Mouse (Mus musculus) bone marrow, adult 2 months (tissue): ENCODE data around the gene Uhrf1bp1l. TPM values are rescaled to one million over a fixed set of nuclear protein-coding genes. Genes with fewer than 3 reads are reported as not detected.

ENCODE experiments used
- H3K27ac ChIP-seq: fragments of 200-500 bp; 2 replicates; pipeline ENCODE4 v1.5.1; 2012; ENCODE audit warnings: low read depth, mild to moderate bottlenecking, control low read depth, inconsistent platforms, low read length; ENCODE audit not compliant: control insufficient read depth, poor library complexity, insufficient read depth
- H3K4me1 ChIP-seq: fragments of 200-500 bp; 2 replicates; pipeline ENCODE4 v1.6.1; 2011; ENCODE audit warnings: low read length; ENCODE audit not compliant: control insufficient read depth, insufficient read depth
- H3K4me3 ChIP-seq: fragments of 200-500 bp; replicated peaks from 2 replicates; pipeline ENCODE3; 2011; ENCODE audit warnings: mild to moderate bottlenecking, low read depth, low read length, control low read depth; ENCODE audit not compliant: control insufficient read depth
- CTCF ChIP-seq: fragments of 200-500 bp; IDR thresholded peaks from 2 replicates; pipeline ENCODE4 v1.5.1; 2011; ENCODE audit warnings: low read length, control low read depth; ENCODE audit not compliant: control insufficient read depth, insufficient read depth
- POLR2A ChIP-seq: fragments of 200-500 bp; IDR thresholded peaks from 2 replicates; pipeline ENCODE4 v1.6.1; 2011; ENCODE audit warnings: low read depth, mild to moderate bottlenecking, control low read depth, low read length, borderline replicate concordance; ENCODE audit not compliant: control insufficient read depth
- WGBS: fragments of 180-500 bp; shearing (Covaris S2); methylation state at CpG from one replicate; pipeline ENCODE4 v1.1.7; 2018; 5-methylcytosine and 5-hydroxymethylcytosine counted together
- polyA plus RNA-seq: library from polyadenylated mRNA; stranded (reverse); fragments of >200 nt; gene quantifications from 2 replicates; pipeline ENCODE4 v1.2.4, GENCODE M21; 2011; ENCODE audit warnings: low replicate concordance; ENCODE audit not compliant: missing spikeins, insufficient read depth, insufficient read length

Uhrf1bp1l gene
- polyA plus RNA-seq, 1 experiment: 20.4 TPM

- H3K27ac ChIP-seq: no peak overlapping the region
- TF ChIP-seq POLR2A (no peak), CTCF (no peak)
- H3K4me1 ChIP-seq: no peaks in the 10 kb centered on the region
- H3K4me3 ChIP-seq: no peak overlapping the region
- WGBS: 34% methylated on average over 3 of the region's 3 CpGs
Observed at GRCm38 (mm10) chr10:89837476-89837875, 92.7 kb downstream of the Uhrf1bp1l start.

GRCm38 (mm10) chr10:89838834-89839233, 94.0 kb downstream of the Uhrf1bp1l start:
- WGBS: 74% methylated on average over 3 of the region's 3 CpGs
- no peaks in the 10 kb centered on the region for H3K4me1 ChIP-seq
- TF ChIP-seq CTCF (no peak), POLR2A (no peak)
- H3K4me3 ChIP-seq: no peak overlapping the region
- H3K27ac ChIP-seq: no peak overlapping the region

GRCm38 (mm10) chr10:89850951-89851350, 106.2 kb downstream of the Uhrf1bp1l start:
- 84% methylated on average over 6 of the region's 6 CpGs for WGBS
- Histone ChIP-seq H3K4me1 (no peaks in the 10 kb centered on the region), H3K27ac (no peak overlapping the region), H3K4me3 (no peak overlapping the region)
- TF ChIP-seq POLR2A (no peak), CTCF (no peak)

GRCm38 (mm10) chr10:89855251-89855875, 110.6 kb downstream of the Uhrf1bp1l start:
- 73% methylated on average over 5 of the region's 5 CpGs for WGBS
- TF ChIP-seq CTCF (no peak), POLR2A (no peak)
- Histone ChIP-seq H3K4me1 (no peaks in the 10 kb centered on the region), H3K27ac (no peak overlapping the region), H3K4me3 (no peak overlapping the region)

GRCm38 (mm10) chr10:89856286-89856685, 111.5 kb downstream of the Uhrf1bp1l start:
- Histone ChIP-seq H3K4me1 (no peaks in the 10 kb centered on the region), H3K4me3 (no peak overlapping the region), H3K27ac (no peak overlapping the region)
- 79% methylated on average over 7 of the region's 7 CpGs for WGBS
- TF ChIP-seq CTCF: no peak
- TF ChIP-seq POLR2A: no peak

GRCm38 (mm10) chr10:89868211-89868610, 123.4 kb downstream of the Uhrf1bp1l start:
- H3K4me1 ChIP-seq: no peaks in the 10 kb centered on the region; the same call in 1 of the 2 replicates
- 87% methylated on average over 4 of the region's 4 CpGs for WGBS
- TF ChIP-seq CTCF (no peak), POLR2A (no peak)
- H3K4me3 ChIP-seq: no peak overlapping the region
- no peak overlapping the region for H3K27ac ChIP-seq

- H3K27ac ChIP-seq: no peak overlapping the region
- WGBS: 53% methylated on average over 3 of the region's 3 CpGs
- no peaks in the 10 kb centered on the region; the same call in 1 of the 2 replicates for H3K4me1 ChIP-seq
- TF ChIP-seq CTCF (no peak), POLR2A (no peak)
- no peak overlapping the region for H3K4me3 ChIP-seq
Observed at GRCm38 (mm10) chr10:89868836-89869235, 124.0 kb downstream of the Uhrf1bp1l start.

Other genes starting within 250 kb of the Uhrf1bp1l start
- 2.6 TPM in 1 of 2 replicates, not detected in the other for gene Nr1h4, start 211.4 kb upstream of the Uhrf1bp1l start, polyA plus RNA-seq
- not detected in 2 replicates for gene Slc17a8, start 123.7 kb upstream of the Uhrf1bp1l start, polyA plus RNA-seq
- 8.8 and 11.8 TPM in 2 replicates for gene Scyl2, start 58.7 kb upstream of the Uhrf1bp1l start, polyA plus RNA-seq
- gene Actr6, start 12.7 kb upstream of the Uhrf1bp1l start, polyA plus RNA-seq: 2.7 and 3.7 TPM in 2 replicates
- not detected in 2 replicates for gene Anks1b, start 128.5 kb downstream of the Uhrf1bp1l start, polyA plus RNA-seq